Mouse (Mus musculus) liver, adult 2 months (tissue): Measurements from ENCODE around the gene Gm20388.

Experiments used
- CTCF ChIP-seq: fragments of 200-500 bp; IDR thresholded peaks from 2 replicates; pipeline ENCODE4 v1.5.1; 2011; ENCODE audit warnings: low read depth, low read length, control low read depth
- POLR2A ChIP-seq: fragments of 200-500 bp; IDR thresholded peaks from 2 replicates; pipeline ENCODE4 v1.6.1; 2011; ENCODE audit warnings: low read length, control low read depth; ENCODE audit not compliant: insufficient read depth; ENCODE audit errors: extremely low read depth

GRCm38 (mm10) chr8:121258126-121258792 lies 1347.6 kb downstream of the Gm20388 start:
- TF ChIP-seq POLR2A, result no peak
- no peak for TF ChIP-seq CTCF
